Mouse (Mus musculus): Measurements from ENCODE around the gene Acap1.

The Acap1 gene

DNA sequence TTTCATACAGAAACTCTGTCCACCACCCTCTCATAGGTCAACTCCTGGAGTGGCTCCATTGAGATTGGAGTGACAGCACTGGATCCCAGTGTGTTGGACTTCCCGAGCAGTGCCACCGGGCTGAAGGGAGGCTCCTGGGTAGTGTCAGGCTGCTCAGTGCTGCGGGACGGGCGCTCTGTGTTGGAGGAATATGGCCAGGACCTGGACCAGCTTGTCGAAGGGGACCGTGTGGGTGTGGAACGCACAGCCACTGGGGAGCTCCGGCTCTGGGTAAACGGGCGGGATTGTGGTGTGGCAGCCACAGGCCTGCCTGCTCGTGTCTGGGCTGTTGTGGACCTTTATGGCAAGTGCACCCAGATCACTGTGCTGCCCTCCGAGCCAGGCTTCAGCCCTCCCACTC is 7.6 kb upstream of the Acap1 start:
- DNase-seq (ENCODE audit: low spot score), result no peak

DNA sequence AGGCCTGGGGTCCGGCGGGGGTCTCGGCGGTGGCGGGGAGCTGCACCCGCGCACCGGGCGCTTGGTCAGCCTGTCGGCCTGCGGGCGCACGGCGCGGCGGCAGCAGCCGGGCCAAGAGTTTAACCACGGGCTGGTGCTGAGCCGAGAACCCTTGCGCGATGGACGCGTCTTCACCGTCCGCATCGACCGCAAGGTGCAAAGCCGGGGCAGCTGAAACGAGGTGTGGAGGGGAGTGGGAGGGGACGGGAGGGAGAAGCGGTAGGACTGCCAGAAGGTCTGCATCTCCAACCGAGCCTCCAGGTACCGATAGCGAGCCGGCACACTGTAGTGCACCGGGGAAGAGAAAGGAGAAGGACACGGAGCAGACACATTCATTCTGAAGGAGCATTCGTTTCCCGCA is 6.7 kb upstream of the Acap1 start:
- no peak for DNase-seq (ENCODE audit: low spot score)

- peak; percentile 82 for DNase-seq (ENCODE audit: low spot score)
These were observed 6.1 kb upstream of the Acap1 start for GRCm38 (mm10) chr11:69901406-69901846.

DNA sequence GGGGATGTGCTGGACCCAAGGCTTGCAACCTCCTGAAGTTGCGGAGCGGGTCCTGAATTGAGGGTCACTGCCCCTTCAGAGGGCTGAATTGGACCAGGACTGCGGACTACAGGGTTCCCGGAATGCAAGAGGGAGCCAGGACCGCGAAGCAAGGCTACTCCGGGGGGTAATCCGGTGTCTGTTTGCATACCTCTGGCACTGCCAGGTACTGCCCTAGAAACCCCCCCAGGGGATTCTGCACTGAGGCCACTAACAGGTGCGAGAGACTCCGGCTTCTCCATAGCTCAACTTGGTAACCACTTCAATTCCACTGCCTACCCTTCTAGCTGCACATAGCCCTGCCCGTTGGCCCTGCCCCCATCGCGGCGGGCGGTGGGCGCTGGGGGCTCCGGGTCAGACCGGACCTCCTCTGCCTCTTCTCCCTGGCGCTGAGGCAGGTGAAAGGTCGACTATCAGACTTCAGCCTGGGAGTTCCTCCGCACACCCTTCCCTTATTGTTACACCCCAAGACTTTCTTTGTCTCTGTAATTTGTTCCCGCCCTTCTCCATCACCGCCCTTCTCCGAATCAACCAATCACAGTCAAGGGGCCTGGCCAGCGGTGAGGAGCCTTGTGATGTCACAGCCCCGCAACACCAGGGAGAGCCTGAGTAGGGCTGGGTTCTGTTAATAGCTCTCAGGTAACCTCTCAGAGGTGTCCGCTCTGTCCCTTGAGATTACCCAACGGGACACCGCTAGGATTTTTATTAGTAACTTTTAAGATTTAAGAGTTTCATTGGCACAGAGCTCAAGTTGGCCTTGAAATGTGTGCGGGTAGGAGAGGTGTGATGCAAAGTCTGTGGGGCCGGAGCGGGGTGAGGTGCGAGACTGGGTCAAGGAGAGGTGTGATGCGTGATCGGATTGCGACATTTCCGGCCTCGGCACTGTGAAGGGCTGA is 5.4 kb upstream of the Acap1 start, which contains the start of the genes 2810408A11Rik and Neurl4:
TSS of gene 2810408A11Rik (minus strand) at position 517 of the 935 bp plus-strand sequence.
TSS of gene Neurl4 (plus strand) at position 602 of the 935 bp plus-strand sequence.
- DNase-seq (ENCODE audit: low spot score), result peak; percentile 77

DNA sequence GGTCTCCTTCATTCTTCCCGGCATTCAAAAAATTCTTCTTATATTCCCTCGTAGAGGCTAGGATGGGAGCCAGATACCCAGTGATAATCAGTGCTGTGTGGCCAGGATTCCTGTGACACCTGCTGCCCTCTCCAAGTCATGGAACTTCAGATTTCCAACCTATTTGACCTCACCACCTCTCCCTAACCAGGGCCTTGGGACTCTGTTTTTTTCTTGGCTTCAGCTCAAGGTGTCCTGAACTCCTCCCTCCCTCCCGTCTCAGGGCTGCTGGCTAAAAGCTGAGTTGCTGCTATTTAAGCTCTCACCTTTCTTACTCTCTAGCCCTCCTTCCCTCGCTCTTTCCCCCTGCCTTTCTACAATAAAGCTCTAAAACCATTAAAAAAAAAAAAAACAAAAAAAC is 4.5 kb upstream of the Acap1 start:
- no peak for DNase-seq (ENCODE audit: low spot score)

DNA sequence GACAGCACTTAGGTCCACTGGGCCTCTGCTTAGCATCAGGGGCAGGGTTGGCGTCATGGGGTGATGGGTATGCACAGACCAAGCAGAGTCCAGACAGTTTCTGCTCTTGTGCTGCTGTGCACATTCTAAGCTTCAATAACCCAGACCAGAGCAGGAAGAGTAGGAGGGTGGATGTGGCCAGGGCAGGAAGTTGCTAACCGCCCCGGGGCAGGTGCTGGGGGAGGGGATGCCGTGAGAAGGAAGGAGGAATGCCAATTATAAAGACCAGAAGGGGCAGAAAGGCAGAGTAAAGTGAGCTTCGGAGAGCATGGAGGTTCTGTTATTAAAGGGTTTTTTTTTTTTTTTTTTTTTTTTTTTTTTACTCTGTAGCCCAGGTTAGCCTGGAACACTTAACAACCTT is 668 bp downstream of the Acap1 start:
- no peak for DNase-seq (ENCODE audit: low spot score)

GRCm38 (mm10) chr11:69891482-69891881 is 3.9 kb downstream of the Acap1 start:
- no peak for DNase-seq (ENCODE audit: low spot score)

GRCm38 (mm10) chr11:69886907-69887635 is 8.3 kb downstream of the Acap1 start:
- DNase-seq (ENCODE audit: low spot score), result no peak

- no peak for DNase-seq (ENCODE audit: low spot score)
These were observed 10.7 kb downstream of the Acap1 start for GRCm38 (mm10) chr11:69884663-69885062.

DNA sequence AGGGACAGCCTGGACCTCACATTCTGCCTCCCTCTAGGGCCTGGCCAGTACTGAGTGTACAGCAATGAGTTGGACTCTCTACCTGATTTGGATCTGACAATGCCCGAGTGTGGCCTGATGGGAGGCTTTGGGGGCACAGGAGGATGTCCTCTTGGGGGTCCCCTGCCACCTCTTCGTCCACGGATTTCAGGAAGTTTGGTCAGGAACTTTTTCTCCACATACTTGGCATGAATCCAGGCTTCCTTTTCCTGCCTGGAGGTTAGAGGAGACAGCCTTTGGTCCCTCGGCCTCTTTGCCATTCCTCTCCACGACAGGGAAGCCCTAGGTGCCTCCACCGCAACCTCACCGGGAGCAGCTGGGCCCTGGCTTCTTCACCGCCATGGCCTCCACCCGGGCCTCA is 11.1 kb downstream of the Acap1 start:
- DNase-seq (ENCODE audit: low spot score), result no peak

DNA sequence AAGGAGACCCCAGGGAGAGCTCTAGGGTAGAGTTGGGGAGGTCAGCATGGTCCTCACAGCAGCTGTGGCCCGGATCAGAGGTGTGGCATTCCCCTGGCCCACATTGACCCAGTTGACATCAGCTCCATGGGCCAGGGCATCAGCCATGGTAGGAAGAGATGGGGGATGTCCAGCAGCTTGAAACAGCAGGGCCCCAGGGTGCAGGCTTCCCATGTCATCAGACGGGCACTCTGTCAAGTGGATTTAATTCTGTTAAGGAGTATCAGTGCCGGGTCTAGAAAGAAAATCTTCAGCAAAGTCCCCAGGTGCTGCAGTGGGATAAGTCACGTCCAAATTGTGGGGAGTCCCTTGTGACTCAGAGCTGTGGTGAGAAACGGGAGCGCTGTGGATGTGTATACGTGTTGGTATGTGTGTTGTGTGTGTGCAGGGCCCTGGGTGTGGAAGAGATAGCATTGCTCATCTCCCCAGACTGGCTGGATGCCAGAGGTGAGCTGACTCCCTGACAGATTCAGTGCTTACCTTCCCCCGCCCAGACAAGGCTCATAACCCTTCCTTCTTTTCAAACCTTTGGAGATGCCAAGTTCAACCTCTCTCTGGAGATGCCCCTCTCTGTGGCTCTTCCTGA is 11.7 kb downstream of the Acap1 start:
- DNase-seq (ENCODE audit: low spot score), result no peak

DNA sequence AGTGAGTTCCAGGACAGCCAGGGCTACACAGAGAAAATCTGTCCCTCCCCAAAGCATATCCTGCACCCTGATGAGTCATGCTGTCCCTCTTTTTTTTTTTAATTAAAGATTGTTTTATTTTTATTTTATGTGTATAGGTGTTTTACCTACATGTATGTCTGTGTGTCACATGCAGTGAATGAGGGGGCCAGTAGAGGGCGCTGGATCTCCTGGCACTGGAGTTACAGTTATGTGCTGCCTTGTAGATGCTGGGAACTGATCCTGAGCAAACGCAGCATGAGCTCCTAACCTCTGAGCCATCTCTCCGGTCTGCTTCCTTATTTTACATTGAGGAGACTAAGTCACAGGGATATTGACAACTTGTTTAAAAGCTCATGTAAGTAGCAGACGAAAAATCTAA is 12.3 kb downstream of the Acap1 start:
- no peak for DNase-seq (ENCODE audit: low spot score)

GRCm38 (mm10) chr11:69881787-69882670 is 13.3 kb downstream of the Acap1 start:
- DNase-seq (ENCODE audit: low spot score), result no peak

- peak; percentile 78 for DNase-seq (ENCODE audit: low spot score)
These were observed 14.3 kb downstream of the Acap1 start, which contains the start of gene Kctd11 for GRCm38 (mm10) chr11:69880853-69881603. Gene Kctd11, minus strand, starts transcription at chr11:69881406.

GRCm38 (mm10) chr11:69880506-69880852 is 14.9 kb downstream of the Acap1 start:
- peak; percentile 62 for DNase-seq (ENCODE audit: low spot score)

DNA sequence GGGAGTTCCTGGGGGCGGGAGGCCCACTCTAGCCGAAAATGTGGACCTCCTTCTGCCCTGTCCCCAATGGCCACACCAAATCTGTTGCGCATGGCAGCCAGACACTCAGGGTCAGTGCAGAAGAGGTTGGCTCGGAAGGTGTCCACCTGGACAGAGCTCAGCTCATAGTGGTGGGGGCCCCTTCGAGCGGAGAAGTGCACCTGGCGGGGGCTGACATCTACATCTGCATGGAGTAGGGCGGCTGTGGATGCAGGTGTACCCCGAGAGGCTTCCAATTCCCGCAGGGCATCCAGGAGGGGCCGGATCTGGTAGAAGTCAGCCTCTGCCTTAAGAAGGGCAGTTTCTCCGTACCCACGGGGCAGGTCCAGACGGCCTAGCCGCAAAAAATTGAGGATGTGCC is 15.6 kb downstream of the Acap1 start:
- no peak for DNase-seq (ENCODE audit: low spot score)

- no peak for DNase-seq (ENCODE audit: low spot score)
These were observed 16.4 kb downstream of the Acap1 start for GRCm38 (mm10) chr11:69878952-69879351.

GRCm38 (mm10) chr11:69878399-69878798 is 16.9 kb downstream of the Acap1 start:
- no peak for DNase-seq (ENCODE audit: low spot score)

DNA sequence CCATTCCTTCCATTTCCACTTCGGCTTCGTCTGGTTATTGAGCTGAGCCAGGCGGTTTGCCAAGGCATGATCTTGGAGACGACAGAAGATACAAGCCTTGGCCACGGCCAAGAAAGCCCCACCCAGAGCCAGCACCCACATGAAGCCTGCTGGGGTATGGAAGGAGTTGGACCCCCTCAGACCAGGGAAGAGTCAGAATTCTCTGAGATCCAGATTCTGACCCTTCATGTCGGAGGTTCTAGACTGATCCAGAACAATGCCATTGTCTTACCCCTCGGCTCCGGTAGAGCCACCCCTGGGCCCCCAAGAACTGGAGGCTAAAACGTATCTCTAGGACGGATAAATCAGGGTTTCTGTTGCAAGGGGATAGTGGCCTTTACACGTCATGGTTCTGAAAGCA is 17.5 kb downstream of the Acap1 start, which contains the start of gene Tmem95:
TSS of gene Tmem95 (minus strand) at position 141 of the 400 bp plus-strand sequence.
- DNase-seq (ENCODE audit: low spot score), result no peak

DNA sequence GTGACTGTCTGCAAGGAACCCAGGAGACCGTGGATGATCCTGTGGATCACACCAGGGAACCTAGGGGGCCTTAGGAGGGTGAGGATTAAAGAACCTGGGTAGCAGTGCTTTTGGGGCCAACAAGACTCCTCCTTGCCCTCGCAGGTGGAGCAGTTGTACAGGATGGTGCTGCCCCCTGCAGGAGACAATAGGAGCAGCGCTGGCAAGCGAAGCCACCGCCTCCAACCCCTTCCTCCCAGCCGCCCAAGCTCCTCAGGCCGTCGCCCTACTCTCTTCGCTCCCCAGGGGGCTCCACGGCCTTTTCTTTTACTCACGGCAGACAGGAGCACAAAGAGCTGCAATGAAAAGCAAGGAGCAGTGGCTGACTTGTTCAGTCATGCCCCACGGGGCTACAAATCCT is 18.5 kb downstream of the Acap1 start:
- peak; percentile 87 for DNase-seq (ENCODE audit: low spot score)

- DNase-seq (ENCODE audit: low spot score), result no peak
These were observed 19.2 kb downstream of the Acap1 start for GRCm38 (mm10) chr11:69876186-69876585.
